Mouse (Mus musculus): Measurements from ENCODE around the gene Src.

GRCm38 (mm10) chr2:157520496-157520895, 102.3 kb downstream of the Src start:
- no peak for TF ChIP-seq ZNF384 (IDR thresholded peaks at IDR 0.05; ENCODE audit: low read depth, low read length)
- no peak for TF ChIP-seq ZC3H11A (IDR thresholded peaks at IDR 0.05; ENCODE audit: borderline replicate concordance, low read depth, low read length)
- no peak for TF ChIP-seq HCFC1 (IDR thresholded peaks at IDR 0.05; ENCODE audit: borderline replicate concordance, insufficient read depth, low read length)
- no peak for TF ChIP-seq MAFK (IDR thresholded peaks at IDR 0.05; ENCODE audit: insufficient read depth, low read depth, low read length)
- TF ChIP-seq CHD2 (IDR thresholded peaks at IDR 0.05; ENCODE audit: low read depth, low read length): no peak
